Mouse (Mus musculus): Measurements from ENCODE around the gene Paqr7.
A peak's percentile ranks its signal among the peaks of the same experiment; 100 is the strongest.

Paqr7 gene

GRCm38 (mm10) chr4:134505303-134505789 is 8.8 kb downstream of the Paqr7 start:
- no peak for DNase-seq

GRCm38 (mm10) chr4:134505966-134506594 is 9.6 kb downstream of the Paqr7 start:
- DNase-seq = peak; percentile 80

GRCm38 (mm10) chr4:134506713-134507112 is 10.2 kb downstream of the Paqr7 start:
- no peak for DNase-seq

GRCm38 (mm10) chr4:134510396-134510795 is 13.9 kb downstream of the Paqr7 start:
- DNase-seq = no peak

GRCm38 (mm10) chr4:134510845-134511411 is 14.4 kb downstream of the Paqr7 start, which contains the start of gene Aunip:
TSS of gene Aunip (plus strand) at chr4:134510999.
- peak; percentile 98 for DNase-seq

- peak; percentile 24 for DNase-seq
Measured at GRCm38 (mm10) chr4:134511730-134512129, 15.2 kb downstream of the Paqr7 start.

- peak; percentile 92 for DNase-seq
Measured at GRCm38 (mm10) chr4:134512798-134513197, 16.3 kb downstream of the Paqr7 start.

- DNase-seq = peak; percentile 55
Measured at GRCm38 (mm10) chr4:134514309-134514930, 17.9 kb downstream of the Paqr7 start.

- DNase-seq = no peak
Measured at GRCm38 (mm10) chr4:134515614-134516013, 19.1 kb downstream of the Paqr7 start.

GRCm38 (mm10) chr4:134516981-134517380 is 20.5 kb downstream of the Paqr7 start:
- no peak for DNase-seq

- no peak for DNase-seq
Measured at GRCm38 (mm10) chr4:134517719-134518118, 21.2 kb downstream of the Paqr7 start.

- DNase-seq = no peak
Measured at GRCm38 (mm10) chr4:134518541-134518940, 22.0 kb downstream of the Paqr7 start.

GRCm38 (mm10) chr4:134519281-134519680 is 22.8 kb downstream of the Paqr7 start:
- no peak for DNase-seq

GRCm38 (mm10) chr4:134523447-134523846 is 26.9 kb downstream of the Paqr7 start:
- no peak for DNase-seq

- DNase-seq = no peak
Measured at GRCm38 (mm10) chr4:134525806-134526205, 29.3 kb downstream of the Paqr7 start.

GRCm38 (mm10) chr4:134526220-134526619 is 29.7 kb downstream of the Paqr7 start:
- DNase-seq = no peak

- no peak for DNase-seq
Measured at GRCm38 (mm10) chr4:134532928-134533327, 36.4 kb downstream of the Paqr7 start.

GRCm38 (mm10) chr4:134533421-134533820 is 36.9 kb downstream of the Paqr7 start:
- DNase-seq = no peak

GRCm38 (mm10) chr4:134534124-134534886 is 37.8 kb downstream of the Paqr7 start:
- DNase-seq = peak; percentile 84

- peak; percentile 99 for DNase-seq
Measured at GRCm38 (mm10) chr4:134534932-134535786, 38.7 kb downstream of the Paqr7 start, which contains the start of gene Mtfr1l. TSS of gene Mtfr1l (minus strand) at chr4:134535387.

GRCm38 (mm10) chr4:134535787-134536151 is 39.3 kb downstream of the Paqr7 start:
- no peak for DNase-seq

GRCm38 (mm10) chr4:134538997-134539580 is 42.6 kb downstream of the Paqr7 start:
- no peak for DNase-seq
